Mouse (Mus musculus): ENCODE data around the gene Gbgt1. TPM values are rescaled to one million over a fixed set of nuclear protein-coding genes. Genes with fewer than 3 reads are reported as not detected.
"Not testable (repeated sequence)": the region's sequence is repeated elsewhere in the genome, so short reads cannot be mapped to it uniquely, and the experiment has no call there.

The Gbgt1 gene
- polyA plus RNA-seq, 1 experiment from 2014 or later, result 0.32 TPM

DNA sequence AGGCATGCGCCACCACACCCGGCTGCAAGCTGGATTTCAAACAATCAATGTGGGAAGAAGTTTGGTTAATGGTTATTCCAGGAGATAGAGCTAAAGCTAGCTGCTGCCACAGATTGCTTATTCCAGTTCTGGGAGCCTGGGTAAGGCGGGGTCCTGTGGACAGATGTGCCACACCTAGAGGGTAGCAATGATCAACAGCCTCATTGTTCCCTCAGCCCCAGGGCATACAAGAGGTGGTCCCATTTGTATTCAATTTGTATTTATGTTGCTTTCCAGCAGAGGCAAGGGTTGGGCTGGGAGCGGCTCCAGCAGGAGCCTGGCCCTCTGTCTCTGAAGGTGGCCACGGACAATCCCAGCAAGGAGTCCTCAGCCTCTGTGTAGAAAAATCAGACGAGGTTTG lies 9.6 kb downstream of the Gbgt1 start:
- Histone ChIP-seq H3K4me1 (no peaks in the 10 kb centered on the region), H3K27me3 (peaks cover 9% of the 10 kb centered on the region; the same call in 1 of the 2 replicates), H3K4me3 (replicated peaks) (no peak overlapping the region), H3K9me3 (no peaks in the 10 kb centered on the region), H3K9ac (no peak overlapping the region), H3K36me3 (replicated peaks) (no peaks in the 10 kb centered on the region), H3K27ac (no peak overlapping the region), H3K4me2 (no peak overlapping the region)
- no peak for ATAC-seq (ENCODE audit: low FRiP score)
- 89% methylated on average over 6 of the region's 6 CpGs for WGBS

DNA sequence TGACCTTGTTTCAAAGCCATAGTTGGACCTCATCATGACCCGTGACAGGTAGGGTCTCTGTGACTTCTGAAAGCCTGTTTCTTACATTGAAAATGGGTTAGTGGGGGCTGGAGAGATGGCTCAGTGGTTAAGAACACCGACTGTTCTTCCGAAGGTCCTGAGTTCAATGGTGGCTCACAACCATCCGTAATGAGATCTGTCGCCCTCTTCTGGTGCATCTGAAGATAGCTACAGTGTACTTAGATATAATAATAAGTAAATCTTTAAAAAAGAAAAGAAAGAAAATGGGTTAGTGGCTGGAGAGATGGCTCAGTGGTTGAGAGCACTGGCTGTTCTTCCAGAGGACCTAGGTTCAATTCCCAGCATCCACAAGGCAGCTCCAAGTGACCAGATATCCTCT lies 14.9 kb downstream of the Gbgt1 start:
- WGBS, result 49% methylated on average over 5 of the region's 5 CpGs
- not testable (repeated sequence) for ATAC-seq (ENCODE audit: low FRiP score); H3K4me3 ChIP-seq (replicated peaks); H3K36me3 ChIP-seq (replicated peaks); H3K4me2 ChIP-seq; H3K9ac ChIP-seq; H3K27ac ChIP-seq; H3K9me3 ChIP-seq
- H3K27me3 ChIP-seq, result peaks cover 14% of the 10 kb centered on the region; the same call in 1 of the 2 replicates
- peaks cover 28% of the 10 kb centered on the region for H3K4me1 ChIP-seq

DNA sequence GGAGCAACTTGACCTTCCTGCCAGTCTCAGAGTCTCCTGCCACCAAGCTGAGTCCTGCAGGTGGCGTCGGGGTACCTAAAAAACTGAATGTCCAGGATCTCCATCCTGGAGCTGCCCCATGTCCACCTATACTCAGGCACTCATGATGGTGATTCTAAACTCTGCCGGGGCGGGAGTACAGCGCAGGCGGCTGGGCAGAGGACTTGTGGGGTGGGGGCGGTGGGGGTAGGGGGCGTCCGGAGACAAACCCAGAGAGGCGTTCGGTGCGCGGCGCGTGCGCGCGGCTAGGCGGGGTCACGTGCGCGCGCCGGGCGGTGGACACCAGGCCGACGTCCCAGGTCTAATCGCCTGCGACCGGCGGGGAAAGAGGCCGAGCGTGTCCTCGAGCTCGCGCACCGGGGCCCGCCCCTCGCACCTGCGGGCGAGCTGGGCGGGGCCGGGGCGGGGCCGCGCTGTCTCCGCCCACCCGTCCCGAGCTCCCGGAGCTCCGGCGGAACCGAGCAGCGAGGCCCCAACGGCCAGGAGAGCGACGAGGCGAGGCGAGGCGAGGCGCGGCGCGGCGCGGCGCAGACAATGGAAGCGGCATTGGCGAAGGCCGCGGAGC lies 16.2 kb downstream of the Gbgt1 start, which contains the start of gene Ralgds:
Gene Ralgds, plus strand, starts transcription at position 328 of the 604 bp plus-strand sequence.
- Histone ChIP-seq H3K27ac (peak within 1 kb of the TSS; percentile 87), H3K9ac (peak within 1 kb of the TSS; percentile 95), H3K4me1 (peaks cover 40% of the 10 kb centered on the region), H3K36me3 (replicated peaks) (peaks cover 7% of the 10 kb centered on the region; the same call in 1 of the 2 replicates), H3K9me3 (no peaks in the 10 kb centered on the region), H3K4me2 (peak within 1 kb of the TSS; percentile 78), H3K4me3 (replicated peaks) (peak within 1 kb of the TSS; percentile 80), H3K27me3 (peaks cover 14% of the 10 kb centered on the region; the same call in 1 of the 2 replicates)
- under 1% methylated on average over 56 of the region's 71 CpGs for WGBS
- ATAC-seq (ENCODE audit: low FRiP score), result peak; percentile 75

- Histone ChIP-seq H3K36me3 (replicated peaks) (peaks cover 7% of the 10 kb centered on the region; the same call in 1 of the 2 replicates), H3K27me3 (peaks cover 14% of the 10 kb centered on the region; the same call in 1 of the 2 replicates), H3K9me3 (no peaks in the 10 kb centered on the region), H3K4me3 (replicated peaks) (peak overlapping the region; percentile 80), H3K4me1 (peaks cover 48% of the 10 kb centered on the region), H3K9ac (peak overlapping the region; percentile 95), H3K27ac (peak overlapping the region; percentile 87), H3K4me2 (peak overlapping the region; percentile 78)
- 5% methylated on average over 47 of the region's 47 CpGs for WGBS
- peak; percentile 40 for ATAC-seq (ENCODE audit: low FRiP score)
These were observed 17.0 kb downstream of the Gbgt1 start for GRCm38 (mm10) chr2:28513431-28514370.

GRCm38 (mm10) chr2:28514489-28514888 lies 17.8 kb downstream of the Gbgt1 start:
- Histone ChIP-seq H3K9ac (peak overlapping the region; percentile 95), H3K4me2 (peak overlapping the region; percentile 78), H3K27ac (0 out of 2 replicates have a peak overlapping the region, but pooled peaks have one; percentile 87), H3K27me3 (peaks cover 14% of the 10 kb centered on the region; the same call in 1 of the 2 replicates), H3K4me1 (peaks cover 54% of the 10 kb centered on the region), H3K36me3 (replicated peaks) (peaks cover 7% of the 10 kb centered on the region; the same call in 1 of the 2 replicates), H3K9me3 (no peaks in the 10 kb centered on the region), H3K4me3 (replicated peaks) (peak overlapping the region; percentile 80)
- 17% methylated on average over 5 of the region's 5 CpGs for WGBS
- ATAC-seq (ENCODE audit: low FRiP score), result no peak; the same call in 1 of the 2 replicates

GRCm38 (mm10) chr2:28517206-28517909 lies 20.7 kb downstream of the Gbgt1 start:
- no peak overlapping the region for H3K4me3 ChIP-seq (replicated peaks)
- 0 out of 2 replicates have a peak overlapping the region, but pooled peaks have one; percentile 6 for H3K27ac ChIP-seq
- peaks cover 65% of the 10 kb centered on the region for H3K4me1 ChIP-seq
- H3K36me3 ChIP-seq (replicated peaks), result peaks cover 7% of the 10 kb centered on the region; the same call in 1 of the 2 replicates
- WGBS, result 50% methylated on average over 5 of the region's 5 CpGs
- no peaks in the 10 kb centered on the region for H3K9me3 ChIP-seq
- ATAC-seq (ENCODE audit: low FRiP score), result no peak
- no peaks in the 10 kb centered on the region for H3K27me3 ChIP-seq
- H3K9ac ChIP-seq, result 0 out of 2 replicates have a peak overlapping the region, but pooled peaks have one; percentile 13
- H3K4me2 ChIP-seq, result no peak overlapping the region

DNA sequence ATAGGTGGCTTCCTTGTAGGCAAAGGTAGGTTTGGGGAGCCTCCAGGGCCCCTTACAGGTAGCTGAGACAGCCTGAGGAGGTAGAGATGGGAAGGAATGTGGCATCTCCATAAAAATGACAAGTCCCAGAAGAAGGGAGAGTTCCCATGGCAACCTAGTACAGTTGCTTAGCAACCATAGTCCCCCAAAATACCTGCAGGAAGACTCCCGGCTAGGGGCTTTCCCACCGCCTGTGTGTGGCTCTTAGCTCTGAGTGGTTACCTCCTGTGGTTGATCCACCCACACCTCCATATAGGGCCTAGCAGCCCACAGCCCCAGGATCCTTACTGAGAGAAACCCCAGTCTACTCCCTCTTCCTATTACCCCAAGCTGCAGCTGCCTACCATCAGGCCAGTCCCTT lies 21.5 kb downstream of the Gbgt1 start:
- peaks cover 7% of the 10 kb centered on the region; the same call in 1 of the 2 replicates for H3K36me3 ChIP-seq (replicated peaks)
- no peak overlapping the region for H3K4me2 ChIP-seq
- H3K9me3 ChIP-seq, result no peaks in the 10 kb centered on the region
- no peaks in the 10 kb centered on the region for H3K27me3 ChIP-seq
- peaks cover 66% of the 10 kb centered on the region for H3K4me1 ChIP-seq
- no peak overlapping the region for H3K27ac ChIP-seq
- H3K4me3 ChIP-seq (replicated peaks), result no peak overlapping the region
- ATAC-seq (ENCODE audit: low FRiP score), result no peak
- 25% methylated on average over 2 of the region's 2 CpGs for WGBS
- H3K9ac ChIP-seq, result 0 out of 2 replicates have a peak overlapping the region, but pooled peaks have one; percentile 9

DNA sequence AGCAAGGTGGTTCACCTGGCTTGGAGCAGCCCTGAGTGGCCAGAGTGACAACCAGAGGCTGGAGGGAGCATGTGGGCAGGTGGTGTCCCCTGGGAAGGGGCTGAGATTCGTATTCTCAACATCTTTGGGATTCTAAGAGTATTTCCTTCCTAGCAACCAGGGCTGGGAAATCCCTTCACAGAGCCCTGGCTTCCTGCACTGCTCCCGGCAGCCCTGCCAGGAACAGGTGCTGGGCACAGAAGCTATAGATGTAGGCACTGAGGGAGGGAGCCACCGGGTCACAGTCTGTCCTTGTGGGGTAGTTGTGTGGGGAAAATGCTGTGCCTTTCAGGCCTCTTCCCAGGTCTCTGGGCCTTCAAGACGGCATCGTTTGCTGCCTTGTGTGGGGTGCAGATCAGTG lies 23.9 kb downstream of the Gbgt1 start:
- Histone ChIP-seq H3K9me3 (no peaks in the 10 kb centered on the region), H3K4me2 (no peak overlapping the region), H3K27me3 (no peaks in the 10 kb centered on the region), H3K36me3 (replicated peaks) (peaks cover 1% of the 10 kb centered on the region; the same call in 1 of the 2 replicates), H3K27ac (no peak overlapping the region), H3K9ac (no peak overlapping the region), H3K4me1 (peaks cover 71% of the 10 kb centered on the region), H3K4me3 (replicated peaks) (no peak overlapping the region)
- whole genome bisulfite sequencing, result 64% methylated on average over 5 of the region's 5 CpGs
- ATAC-seq (ENCODE audit: low FRiP score), result no peak

DNA sequence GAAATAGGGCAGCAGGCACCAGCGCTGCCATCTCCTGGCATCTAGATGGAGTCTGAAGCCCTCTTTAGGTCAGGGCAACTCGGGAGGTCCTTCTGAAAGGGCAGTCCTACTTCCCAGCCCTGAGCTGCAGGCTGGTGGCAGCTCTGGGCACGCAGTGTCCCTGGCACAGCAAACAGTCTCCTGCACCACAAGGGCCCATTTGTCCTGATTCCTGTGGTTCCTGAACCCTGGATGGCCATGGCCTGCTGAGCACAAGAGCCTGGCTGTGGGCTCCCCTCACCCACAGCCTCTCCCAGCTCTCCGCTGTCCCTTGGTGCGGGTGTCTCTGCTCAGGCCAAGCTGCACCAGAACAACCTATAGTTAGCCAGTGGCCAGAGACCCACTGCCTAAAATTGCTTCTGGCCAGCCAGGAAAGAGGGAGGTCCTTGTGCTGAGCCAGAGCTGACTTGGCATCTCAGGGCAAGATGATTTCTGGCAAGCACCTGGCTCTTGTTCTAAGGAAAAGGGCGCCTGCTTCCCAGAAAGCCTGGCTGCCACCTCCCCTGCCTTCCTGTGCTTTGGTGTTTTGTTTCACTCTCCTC lies 25.0 kb downstream of the Gbgt1 start:
- no peak overlapping the region for H3K27ac ChIP-seq
- 83% methylated on average over 6 of the region's 6 CpGs for WGBS
- H3K36me3 ChIP-seq (replicated peaks), result no peaks in the 10 kb centered on the region; the same call in 1 of the 2 replicates
- no peak overlapping the region for H3K4me2 ChIP-seq
- ATAC-seq (ENCODE audit: low FRiP score), result no peak
- H3K4me1 ChIP-seq, result peaks cover 71% of the 10 kb centered on the region
- no peaks in the 10 kb centered on the region for H3K27me3 ChIP-seq
- H3K9ac ChIP-seq, result no peak overlapping the region
- H3K9me3 ChIP-seq, result no peaks in the 10 kb centered on the region
- no peak overlapping the region for H3K4me3 ChIP-seq (replicated peaks)

GRCm38 (mm10) chr2:28522166-28522565 lies 25.5 kb downstream of the Gbgt1 start:
- H3K9ac ChIP-seq, result no peak overlapping the region
- no peaks in the 10 kb centered on the region for H3K9me3 ChIP-seq
- ATAC-seq (ENCODE audit: low FRiP score), result no peak
- peaks cover 69% of the 10 kb centered on the region for H3K4me1 ChIP-seq
- no peak overlapping the region for H3K4me3 ChIP-seq (replicated peaks)
- H3K4me2 ChIP-seq, result no peak overlapping the region
- no peaks in the 10 kb centered on the region; the same call in 1 of the 2 replicates for H3K36me3 ChIP-seq (replicated peaks)
- H3K27me3 ChIP-seq, result no peaks in the 10 kb centered on the region
- no peak overlapping the region for H3K27ac ChIP-seq
- WGBS, result 88% methylated on average over 4 of the region's 4 CpGs

DNA sequence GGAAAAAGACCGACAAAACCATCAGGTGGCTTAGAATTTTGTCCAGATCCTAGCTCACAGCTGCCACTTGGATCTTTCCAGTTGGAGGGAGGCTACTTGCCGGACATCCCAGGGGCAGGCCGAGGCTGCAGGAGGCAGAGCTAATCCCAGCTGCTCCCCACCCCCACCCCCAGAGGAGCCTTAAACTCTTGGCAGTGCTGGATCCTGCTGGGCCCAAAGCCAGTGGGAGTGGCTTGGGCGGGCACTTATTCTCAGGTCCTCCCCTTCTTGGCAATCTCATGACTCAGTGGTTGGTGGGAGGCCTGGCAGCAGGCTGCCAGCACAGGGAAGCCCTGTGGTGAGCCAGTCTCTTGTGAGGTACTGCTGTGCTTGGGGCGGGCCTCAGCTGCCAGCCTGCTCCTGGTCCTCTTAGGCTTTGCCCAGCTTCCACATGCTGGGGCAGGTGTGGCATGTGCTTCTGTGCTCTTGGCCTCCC lies 27.0 kb downstream of the Gbgt1 start:
- no peaks in the 10 kb centered on the region; the same call in 1 of the 2 replicates for H3K36me3 ChIP-seq (replicated peaks)
- H3K9ac ChIP-seq, result no peak overlapping the region
- H3K27me3 ChIP-seq, result no peaks in the 10 kb centered on the region
- H3K9me3 ChIP-seq, result no peaks in the 10 kb centered on the region
- peak; percentile 75 for ATAC-seq (ENCODE audit: low FRiP score)
- no peak overlapping the region for H3K4me3 ChIP-seq (replicated peaks)
- peak overlapping the region; percentile 68 for H3K27ac ChIP-seq
- peaks cover 67% of the 10 kb centered on the region for H3K4me1 ChIP-seq
- no peak overlapping the region for H3K4me2 ChIP-seq
- WGBS, result 15% methylated on average over 5 of the region's 5 CpGs

All from forebrain, embryonic 12.5 days (tissue).